Mouse (Mus musculus) embryonic facial prominence, embryonic 10.5 days (tissue): ENCODE measurements around the gene Cog4. TPM values are rescaled to one million over a fixed set of nuclear protein-coding genes. Genes with fewer than 3 reads are reported as not detected.

Source experiments
- DNase-seq: peaks from one replicate; pipeline ENCODE4 v3.0.0-alpha.2; 2017; ENCODE audit warnings: low spot score
- H3K27ac ChIP-seq: fragments of 300-500 bp; sonication (generic); replicated peaks from 2 replicates; pipeline ENCODE4 v1.5.1; 2016; ENCODE audit warnings: mild to moderate bottlenecking
- H3K27me3 ChIP-seq: fragments of 300-500 bp; sonication (generic); replicated peaks from 2 replicates; pipeline ENCODE4 v1.6.1; 2016; ENCODE audit warnings: low read depth, mild to moderate bottlenecking; ENCODE audit not compliant: poor library complexity, severe bottlenecking
- H3K36me3 ChIP-seq: fragments of 300-500 bp; sonication (generic); replicated peaks from 2 replicates; pipeline ENCODE4 v1.6.1; 2016; ENCODE audit warnings: mild to moderate bottlenecking, moderate library complexity
- H3K4me1 ChIP-seq: fragments of 300-500 bp; sonication (generic); 2 replicates; pipeline ENCODE4 v1.6.1; 2016
- H3K4me3 ChIP-seq: fragments of 300-500 bp; sonication (generic); 2 replicates; pipeline ENCODE4 v1.5.1; 2016; ENCODE audit warnings: mild to moderate bottlenecking, moderate library complexity
- H3K9me3 ChIP-seq: fragments of 300-500 bp; sonication (generic); 2 replicates; pipeline ENCODE4 v1.6.1; 2016; ENCODE audit warnings: mild to moderate bottlenecking
- WGBS: fragments of 180-500 bp; shearing (Covaris S2); methylation state at CpG from one replicate; pipeline ENCODE4 v1.1.7; 2016; 5-methylcytosine and 5-hydroxymethylcytosine counted together
- polyA plus RNA-seq: library from polyadenylated mRNA; unstranded; fragments of >200 nt; fragmentation: Nextera tagmentation; extraction: Ambion mirVana; gene quantifications from 2 replicates; pipeline ENCODE4 v1.2.1, GENCODE M21; 2016

Cog4 gene
- polyA plus RNA-seq, 1 experiment from 2014 or later, result 83.5 TPM

DNA sequence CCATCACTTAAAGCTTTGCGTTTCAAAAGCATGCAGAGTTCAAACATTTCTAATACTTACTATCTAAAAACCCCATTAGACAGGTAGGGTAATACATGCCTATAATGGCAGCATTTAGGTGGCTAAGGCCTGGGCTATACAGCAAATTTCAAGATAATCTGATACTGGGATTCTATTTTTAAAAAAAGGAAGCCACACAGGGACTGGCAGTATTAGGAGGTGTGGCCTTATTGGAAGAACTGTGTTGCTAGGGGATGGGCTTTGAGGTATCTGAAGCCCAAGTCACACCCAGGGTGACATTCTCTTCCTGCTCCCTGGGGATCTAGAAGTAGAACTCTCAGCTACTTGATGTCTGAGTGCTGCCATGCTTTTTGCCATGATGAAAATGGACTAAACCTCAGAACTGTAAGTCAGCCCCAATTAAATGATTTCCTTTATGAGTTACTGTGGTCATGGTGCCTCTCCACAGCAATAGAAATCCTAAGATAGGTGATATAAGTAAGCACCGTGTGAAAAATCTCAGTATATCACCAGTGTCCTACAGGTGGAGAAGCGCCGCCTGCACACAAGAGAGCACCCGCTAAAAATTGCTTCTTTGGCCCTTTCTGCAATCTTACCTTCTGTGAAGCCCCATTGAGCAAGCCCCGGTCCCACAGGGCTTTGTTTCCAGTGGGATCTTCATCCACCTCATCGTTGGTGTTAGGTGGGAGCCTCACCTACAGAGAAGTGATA is 33.9 kb upstream of the Cog4 start:
- Histone ChIP-seq H3K27me3 (no peaks in the 10 kb centered on the region), H3K4me1 (0 out of 2 replicates have a peak, but pooled peaks cover 6% of the 10 kb centered on the region), H3K4me3 (no peak overlapping the region), H3K36me3 (peaks cover 92% of the 10 kb centered on the region), H3K9me3 (no peaks in the 10 kb centered on the region), H3K27ac (no peak overlapping the region)
- DNase-seq, result no peak
- 94% methylated on average over 7 of the region's 7 CpGs for WGBS

DNA sequence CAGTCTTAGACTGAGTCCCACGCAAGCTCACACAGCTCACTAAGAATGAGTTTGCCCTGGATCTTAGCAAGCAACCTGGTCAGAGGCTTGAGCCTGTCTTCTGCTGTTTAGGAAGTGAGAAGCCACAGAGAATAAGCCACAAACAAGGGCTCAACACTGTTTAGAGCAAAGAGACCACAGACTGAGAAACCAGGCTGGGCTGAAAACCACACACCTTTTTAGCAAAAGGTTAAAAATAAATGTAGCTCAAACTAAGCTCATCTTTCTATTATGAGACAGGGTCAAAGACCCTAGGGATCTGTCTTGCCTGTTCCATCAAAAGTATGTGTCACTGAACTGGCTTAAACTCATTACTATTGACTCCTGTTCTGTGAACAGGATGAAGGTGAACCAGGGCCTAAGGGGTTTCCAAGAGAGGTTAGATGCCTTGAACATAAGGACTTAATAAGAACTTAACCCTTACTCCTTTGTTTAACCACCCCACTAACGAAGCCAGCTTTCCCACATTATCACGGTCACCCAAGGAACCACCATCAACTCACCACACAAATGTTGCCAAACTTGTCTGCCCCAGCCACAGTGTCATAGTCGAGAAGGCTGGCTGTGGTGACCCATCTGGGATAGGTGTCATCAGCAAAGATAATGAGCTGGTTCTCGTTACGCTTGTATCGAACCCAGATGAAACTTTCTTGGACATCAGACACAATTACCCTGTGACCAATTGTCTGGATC is 33.2 kb upstream of the Cog4 start:
- no peak overlapping the region for H3K4me3 ChIP-seq
- H3K27me3 ChIP-seq, result no peaks in the 10 kb centered on the region
- no peak for DNase-seq
- no peaks in the 10 kb centered on the region for H3K9me3 ChIP-seq
- H3K36me3 ChIP-seq, result peaks cover 99% of the 10 kb centered on the region
- H3K27ac ChIP-seq, result no peak overlapping the region
- H3K4me1 ChIP-seq, result 0 out of 2 replicates have a peak, but pooled peaks cover 6% of the 10 kb centered on the region
- 92% methylated on average over 7 of the region's 7 CpGs for WGBS

DNA sequence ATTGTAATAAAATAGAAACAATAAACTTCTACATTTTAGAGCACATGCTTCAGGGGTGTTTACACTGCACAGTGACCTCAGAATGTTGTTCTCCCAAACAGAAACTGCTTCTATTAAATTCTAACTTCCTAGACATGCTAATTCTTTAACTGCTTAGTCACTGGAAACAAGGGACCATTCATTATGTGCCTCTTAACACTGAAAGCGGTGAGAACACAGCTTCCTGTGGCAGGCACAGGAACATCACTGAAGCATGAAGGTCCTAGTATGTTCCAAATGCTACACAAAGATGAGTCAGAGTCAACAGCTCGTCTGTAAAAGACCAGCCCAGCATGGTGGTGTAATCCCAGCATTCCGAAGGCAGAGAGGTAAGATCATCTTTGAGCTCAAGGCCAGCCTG is 31.1 kb upstream of the Cog4 start:
- no peak overlapping the region for H3K27ac ChIP-seq
- 79% methylated on average over 3 of the region's 3 CpGs for WGBS
- no peaks in the 10 kb centered on the region for H3K27me3 ChIP-seq
- no peak overlapping the region for H3K4me3 ChIP-seq
- H3K4me1 ChIP-seq, result no peaks in the 10 kb centered on the region
- no peaks in the 10 kb centered on the region for H3K9me3 ChIP-seq
- peaks cover 100% of the 10 kb centered on the region for H3K36me3 ChIP-seq
- no peak for DNase-seq

DNA sequence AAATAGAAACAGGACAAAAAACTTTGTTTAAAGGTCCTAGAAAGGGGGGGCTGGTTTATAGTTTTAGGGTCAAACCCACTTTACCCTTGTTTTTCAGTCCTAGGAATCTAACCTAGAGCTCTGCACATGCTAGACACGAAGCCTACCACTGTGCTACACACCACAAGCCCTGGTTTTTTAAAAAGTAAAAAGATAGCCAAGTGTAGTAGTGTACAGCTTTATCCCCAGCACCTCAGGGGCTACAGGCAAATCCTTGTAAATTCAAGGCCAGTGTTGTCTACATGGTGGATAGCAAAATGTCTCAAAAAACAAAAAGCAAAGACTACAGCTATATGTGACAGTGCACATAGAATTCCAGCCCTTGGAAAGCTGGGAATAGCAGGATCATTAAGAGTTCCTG is 29.4 kb upstream of the Cog4 start:
- H3K4me3 ChIP-seq, result no peak overlapping the region
- WGBS, result 91% methylated on average over 1 of the region's 1 CpGs
- no peak overlapping the region for H3K27ac ChIP-seq
- no peaks in the 10 kb centered on the region for H3K9me3 ChIP-seq
- DNase-seq, result no peak
- no peaks in the 10 kb centered on the region for H3K27me3 ChIP-seq
- H3K4me1 ChIP-seq, result no peaks in the 10 kb centered on the region
- H3K36me3 ChIP-seq, result peaks cover 100% of the 10 kb centered on the region

DNA sequence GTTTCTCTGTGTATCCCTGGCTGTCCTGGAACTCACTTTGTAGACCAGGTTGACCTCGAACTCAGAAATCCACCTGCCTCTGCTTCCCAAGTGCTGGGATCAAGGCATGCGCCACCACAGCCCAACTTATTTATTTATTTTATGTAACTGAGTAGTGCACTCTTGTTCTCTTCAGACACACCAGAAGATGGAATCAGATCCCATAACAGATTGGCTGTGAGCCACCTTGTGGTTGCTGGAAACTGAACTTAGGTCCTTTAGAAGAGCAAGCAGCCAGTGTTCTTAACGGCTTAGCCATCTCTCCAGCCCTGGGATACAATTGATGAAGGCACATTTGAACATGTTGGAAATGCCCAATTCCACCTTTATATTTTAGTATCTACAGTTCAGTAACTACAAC is 27.8 kb upstream of the Cog4 start:
- H3K9me3 ChIP-seq, result no peaks in the 10 kb centered on the region
- DNase-seq, result no peak
- no peak overlapping the region for H3K4me3 ChIP-seq
- H3K4me1 ChIP-seq, result no peaks in the 10 kb centered on the region
- peaks cover 100% of the 10 kb centered on the region for H3K36me3 ChIP-seq
- no peaks in the 10 kb centered on the region for H3K27me3 ChIP-seq
- WGBS, result 91% methylated on average over 3 of the region's 3 CpGs
- H3K27ac ChIP-seq, result no peak overlapping the region

DNA sequence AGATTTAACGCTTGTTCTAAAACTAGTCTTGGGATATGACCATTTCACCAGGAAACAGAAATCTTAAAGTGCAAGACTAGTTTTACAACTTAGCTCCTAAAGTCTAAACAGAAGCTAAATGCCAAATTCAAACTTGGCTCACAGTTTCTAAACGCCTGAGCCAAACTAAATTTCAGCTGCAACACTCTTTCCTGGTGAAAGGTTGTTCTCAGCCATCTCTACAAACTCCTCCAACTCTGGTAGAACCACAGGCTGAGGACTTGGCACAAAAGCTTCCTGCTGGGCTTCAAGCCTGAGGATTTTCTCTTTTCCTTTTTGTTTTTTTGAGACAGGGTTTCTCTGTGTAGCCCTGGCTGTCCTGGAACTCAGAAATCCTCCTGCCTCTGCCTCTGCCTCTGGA is 26.1 kb upstream of the Cog4 start:
- no peak for DNase-seq
- no peak overlapping the region for H3K27ac ChIP-seq
- 91% methylated on average over 2 of the region's 2 CpGs for WGBS
- H3K4me1 ChIP-seq, result no peaks in the 10 kb centered on the region
- no peaks in the 10 kb centered on the region for H3K27me3 ChIP-seq
- H3K9me3 ChIP-seq, result no peaks in the 10 kb centered on the region
- peaks cover 100% of the 10 kb centered on the region for H3K36me3 ChIP-seq
- H3K4me3 ChIP-seq, result no peak overlapping the region

DNA sequence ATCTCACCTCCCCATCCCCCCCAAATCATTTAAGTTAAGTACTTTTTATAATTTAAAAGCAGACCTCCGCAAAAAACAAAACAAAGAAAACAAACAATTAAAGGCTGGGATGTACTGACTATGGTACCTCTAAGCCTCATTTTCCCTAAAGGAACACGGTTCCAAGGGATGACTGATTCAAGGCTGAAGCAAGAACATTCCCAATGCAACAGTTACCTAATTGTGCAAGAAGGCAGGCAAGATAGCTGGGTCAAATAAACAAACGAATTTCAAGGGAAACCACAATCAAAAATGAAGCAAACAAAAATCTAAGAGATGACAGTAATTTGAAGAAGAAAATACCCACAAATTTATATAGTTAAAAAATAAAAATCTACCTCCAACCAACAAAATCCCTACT is 24.4 kb upstream of the Cog4 start:
- DNase-seq, result no peak
- no peaks in the 10 kb centered on the region for H3K27me3 ChIP-seq
- H3K4me3 ChIP-seq, result no peak overlapping the region
- H3K27ac ChIP-seq, result no peak overlapping the region
- WGBS, result 87% methylated on average over 3 of the region's 3 CpGs
- no peaks in the 10 kb centered on the region for H3K4me1 ChIP-seq
- H3K36me3 ChIP-seq, result peaks cover 100% of the 10 kb centered on the region
- no peaks in the 10 kb centered on the region for H3K9me3 ChIP-seq

DNA sequence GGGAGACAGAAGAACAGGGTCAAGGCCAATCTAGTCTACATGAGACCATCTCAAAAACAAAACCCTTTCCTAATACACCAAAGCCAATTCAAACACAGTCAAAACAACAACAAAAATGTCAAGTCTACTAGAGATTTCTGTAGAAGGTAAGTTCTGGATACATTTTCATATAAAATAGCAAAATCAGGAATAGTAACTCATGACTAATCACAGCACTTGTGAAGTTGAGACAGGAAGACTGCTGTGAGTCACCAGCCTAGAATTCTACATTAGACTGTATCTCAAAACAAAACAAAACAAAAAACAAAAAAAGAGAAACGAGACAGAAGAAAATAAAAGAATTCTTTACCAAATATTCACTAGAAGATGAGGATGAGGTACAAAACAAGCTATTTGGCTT is 21.5 kb upstream of the Cog4 start:
- no peak for DNase-seq
- H3K36me3 ChIP-seq, result peaks cover 100% of the 10 kb centered on the region
- H3K4me1 ChIP-seq, result no peaks in the 10 kb centered on the region
- 85% methylated on average over 1 of the region's 1 CpGs for WGBS
- no peak overlapping the region for H3K4me3 ChIP-seq
- no peak overlapping the region for H3K27ac ChIP-seq
- no peaks in the 10 kb centered on the region for H3K27me3 ChIP-seq
- no peaks in the 10 kb centered on the region for H3K9me3 ChIP-seq

DNA sequence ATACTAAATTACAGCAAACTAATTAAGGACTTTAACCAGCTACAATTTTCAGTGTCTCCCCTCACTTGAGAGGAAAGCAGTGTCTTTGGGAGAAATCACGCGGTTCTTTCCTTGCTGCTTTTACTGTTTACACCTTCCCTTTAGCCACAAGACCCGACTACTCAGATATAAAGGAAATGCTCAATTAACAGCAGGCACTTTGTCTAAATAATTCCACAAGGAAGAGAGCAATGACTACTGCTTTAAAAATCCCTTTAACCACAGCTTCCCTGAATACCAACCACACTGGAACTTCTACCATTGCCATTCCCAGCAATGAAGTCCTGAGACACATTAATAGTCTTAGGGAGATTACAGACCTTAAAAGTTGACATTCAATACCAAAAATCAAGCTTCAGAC is 17.9 kb upstream of the Cog4 start:
- Histone ChIP-seq H3K27me3 (no peaks in the 10 kb centered on the region), H3K27ac (no peak overlapping the region), H3K4me1 (no peaks in the 10 kb centered on the region), H3K9me3 (no peaks in the 10 kb centered on the region), H3K36me3 (peaks cover 100% of the 10 kb centered on the region), H3K4me3 (no peak overlapping the region)
- DNase-seq, result no peak
- WGBS, result 86% methylated on average over 3 of the region's 3 CpGs

DNA sequence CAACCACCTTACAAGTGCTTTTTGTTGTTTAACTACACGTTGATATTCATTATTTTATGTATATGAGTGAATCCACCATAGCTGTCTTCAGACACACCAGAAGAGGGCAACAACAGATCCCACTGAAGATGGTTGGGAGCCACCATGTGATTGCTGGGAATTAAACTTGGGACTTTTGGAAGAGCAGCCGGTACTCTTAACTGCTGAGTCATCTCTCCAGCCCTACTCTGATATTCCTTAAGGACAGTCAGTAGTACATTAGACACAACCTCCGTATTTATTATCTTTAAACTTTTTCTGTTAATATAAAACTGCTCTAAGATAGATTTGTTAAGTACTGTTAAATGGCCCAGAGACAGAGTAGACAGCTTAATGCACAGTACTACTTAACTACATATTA is 14.4 kb upstream of the Cog4 start:
- peaks cover 100% of the 10 kb centered on the region for H3K36me3 ChIP-seq
- H3K27me3 ChIP-seq, result no peaks in the 10 kb centered on the region
- H3K9me3 ChIP-seq, result no peaks in the 10 kb centered on the region
- DNase-seq, result no peak
- H3K4me1 ChIP-seq, result no peaks in the 10 kb centered on the region
- no peak overlapping the region for H3K27ac ChIP-seq
- WGBS, result 91% methylated on average over 3 of the region's 3 CpGs
- no peak overlapping the region for H3K4me3 ChIP-seq

DNA sequence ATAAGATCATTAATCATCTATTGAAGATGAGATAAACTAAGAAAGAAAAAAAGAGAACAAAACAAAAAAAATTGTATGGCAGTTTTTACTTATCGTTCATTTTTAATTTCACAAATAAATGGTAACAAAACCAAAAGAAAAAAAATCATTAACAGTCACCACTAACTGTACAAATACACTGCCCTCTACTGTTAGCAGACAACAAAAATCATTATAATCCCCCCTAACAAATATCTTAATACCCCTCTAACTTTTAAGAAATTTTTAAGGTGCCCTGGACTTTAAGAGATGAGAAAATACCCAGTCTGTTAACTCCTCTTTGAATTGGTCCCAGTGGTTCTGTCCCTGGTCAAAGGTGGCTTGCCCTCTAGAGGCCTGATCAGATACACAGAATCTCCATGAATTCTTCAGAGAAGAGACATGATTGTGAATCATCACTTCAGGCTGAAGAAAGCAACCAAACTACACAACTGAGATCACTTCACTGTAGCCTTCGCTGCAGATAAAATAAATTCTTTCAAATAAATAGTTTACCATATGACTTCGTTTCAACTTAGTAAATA is 4.3 kb upstream of the Cog4 start:
- no peak overlapping the region for H3K4me3 ChIP-seq
- H3K36me3 ChIP-seq, result peaks cover 77% of the 10 kb centered on the region
- no peaks in the 10 kb centered on the region for H3K27me3 ChIP-seq
- 93% methylated on average over 3 of the region's 3 CpGs for WGBS
- H3K27ac ChIP-seq, result no peak overlapping the region
- H3K9me3 ChIP-seq, result no peaks in the 10 kb centered on the region
- no peak for DNase-seq
- H3K4me1 ChIP-seq, result peaks cover 14% of the 10 kb centered on the region

DNA sequence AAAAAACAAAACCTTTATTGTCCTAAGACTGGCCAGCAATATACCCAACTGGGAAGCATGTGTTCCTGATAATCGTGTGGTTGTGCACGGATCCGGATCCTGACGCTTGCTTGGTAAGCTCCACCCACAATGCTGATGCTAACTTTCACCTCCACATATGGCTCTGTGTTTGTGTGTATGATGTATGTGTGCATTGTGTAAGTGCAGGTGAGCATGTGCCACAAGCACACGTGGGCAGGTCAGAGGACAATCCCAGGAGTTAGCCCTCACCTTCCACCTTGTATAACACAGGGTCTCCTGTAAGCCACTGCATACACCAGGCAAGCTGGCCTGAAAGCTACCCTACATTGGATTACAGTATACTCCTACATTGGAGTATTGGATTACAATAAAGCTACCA is 3.2 kb upstream of the Cog4 start:
- WGBS, result 85% methylated on average over 5 of the region's 5 CpGs
- Histone ChIP-seq H3K4me1 (peaks cover 22% of the 10 kb centered on the region), H3K36me3 (peaks cover 66% of the 10 kb centered on the region), H3K9me3 (no peaks in the 10 kb centered on the region), H3K27me3 (no peaks in the 10 kb centered on the region), H3K4me3 (no peak overlapping the region), H3K27ac (no peak overlapping the region)
- no peak for DNase-seq

DNA sequence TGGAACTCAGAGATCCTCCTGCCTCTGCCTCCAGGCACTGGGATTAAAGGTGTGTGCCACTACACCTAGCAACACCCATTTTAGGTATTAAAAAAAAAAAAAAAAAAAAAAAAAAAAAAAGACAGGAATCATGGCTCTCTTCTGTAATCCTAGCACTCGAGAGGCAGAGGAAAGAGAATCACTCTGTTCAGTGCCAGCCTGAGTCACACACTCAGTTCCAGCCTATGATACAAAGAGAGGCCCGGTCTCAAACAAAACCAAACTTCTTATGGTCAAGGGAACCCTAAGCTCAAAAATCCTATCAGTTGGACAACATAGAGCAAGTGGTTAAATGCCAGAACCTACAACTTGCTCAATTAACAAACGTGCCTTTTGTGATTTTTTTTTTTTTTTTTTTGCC is 1.5 kb upstream of the Cog4 start:
- Histone ChIP-seq H3K36me3 (peaks cover 54% of the 10 kb centered on the region), H3K27ac (no peak overlapping the region), H3K27me3 (no peaks in the 10 kb centered on the region), H3K9me3 (no peaks in the 10 kb centered on the region), H3K4me1 (peaks cover 24% of the 10 kb centered on the region), H3K4me3 (peak overlapping the region; percentile 96; the same call in 1 of the 2 replicates)
- WGBS, result 80% methylated on average over 3 of the region's 3 CpGs
- DNase-seq, result no peak
